Mouse (Mus musculus) cortical plate, adult 2 months (tissue): ENCODE measurements around the gene Cers1. TPM values are rescaled to one million over a fixed set of nuclear protein-coding genes. Genes with fewer than 3 reads are reported as not detected.

Experiments
- H3K27ac ChIP-seq: fragments of 200-500 bp; 2 replicates; pipeline ENCODE4 v1.5.1; 2012; ENCODE audit warnings: low read length, control low read depth, inconsistent platforms; ENCODE audit not compliant: insufficient read depth
- H3K4me1 ChIP-seq: fragments of 200-500 bp; 2 replicates; pipeline ENCODE4 v1.6.1; 2011; ENCODE audit warnings: low read length; ENCODE audit not compliant: control insufficient read depth, insufficient read depth
- H3K4me3 ChIP-seq: fragments of 200-500 bp; 2 replicates; pipeline ENCODE4 v1.5.1; 2011; ENCODE audit warnings: mild to moderate bottlenecking, low read length, control low read depth; ENCODE audit not compliant: insufficient read depth
- CTCF ChIP-seq: fragments of 200-500 bp; IDR thresholded peaks from 2 replicates; pipeline ENCODE4 v1.5.1; 2011; ENCODE audit warnings: mild to moderate bottlenecking, control low read depth, low read length; ENCODE audit not compliant: insufficient read depth; ENCODE audit errors: extremely low read depth
- POLR2A ChIP-seq: fragments of 200-500 bp; IDR thresholded peaks from 2 replicates; pipeline ENCODE4 v1.6.1; 2011; ENCODE audit warnings: mild to moderate bottlenecking, low read length, control low read depth; ENCODE audit not compliant: insufficient read depth; ENCODE audit errors: extremely low read depth
- polyA plus RNA-seq: library from polyadenylated mRNA; depleted of rRNA; stranded (reverse); fragments of >200 nt; gene quantifications from 2 replicates; pipeline ENCODE4 v1.2.3, GENCODE M21; 2012

Cers1 gene
- polyA plus RNA-seq, 1 experiment, result 84.8 TPM

GRCm38 (mm10) chr8:70331526-70331925, 16.0 kb downstream of the Cers1 start:
- TF ChIP-seq POLR2A, result no peak
- TF ChIP-seq CTCF, result no peak
- H3K27ac ChIP-seq, result peak overlapping the region; percentile 20; the same call in 1 of the 2 replicates
- no peak overlapping the region for H3K4me3 ChIP-seq
- H3K4me1 ChIP-seq, result 0 out of 2 replicates have a peak, but pooled peaks cover 2% of the 10 kb centered on the region

- Histone ChIP-seq H3K4me3 (no peak overlapping the region), H3K4me1 (0 out of 2 replicates have a peak, but pooled peaks cover 2% of the 10 kb centered on the region), H3K27ac (no peak overlapping the region)
- TF ChIP-seq CTCF, result peak; percentile 39
- TF ChIP-seq POLR2A, result peak; percentile 28; the same call in 1 of the 2 replicates
These were observed 16.7 kb downstream of the Cers1 start for GRCm38 (mm10) chr8:70332070-70332877.

GRCm38 (mm10) chr8:70332878-70333202, 17.3 kb downstream of the Cers1 start:
- 0 out of 2 replicates have a peak, but pooled peaks cover 2% of the 10 kb centered on the region for H3K4me1 ChIP-seq
- no peak overlapping the region for H3K4me3 ChIP-seq
- no peak for TF ChIP-seq CTCF
- TF ChIP-seq POLR2A, result no peak
- H3K27ac ChIP-seq, result no peak overlapping the region

- TF ChIP-seq CTCF (no peak), POLR2A (no peak)
- H3K4me1 ChIP-seq, result no peaks in the 10 kb centered on the region
- H3K27ac ChIP-seq, result no peak overlapping the region
- no peak overlapping the region for H3K4me3 ChIP-seq
These were observed 23.4 kb downstream of the Cers1 start for GRCm38 (mm10) chr8:70338931-70339330.

GRCm38 (mm10) chr8:70340659-70341058, 25.1 kb downstream of the Cers1 start:
- TF ChIP-seq POLR2A, result no peak
- no peak for TF ChIP-seq CTCF
- no peak overlapping the region for H3K27ac ChIP-seq
- no peak overlapping the region for H3K4me3 ChIP-seq
- H3K4me1 ChIP-seq, result no peaks in the 10 kb centered on the region

GRCm38 (mm10) chr8:70342007-70342406, 26.4 kb downstream of the Cers1 start:
- H3K4me3 ChIP-seq, result no peak overlapping the region
- TF ChIP-seq CTCF, result no peak
- TF ChIP-seq POLR2A, result no peak
- no peak overlapping the region for H3K27ac ChIP-seq
- no peaks in the 10 kb centered on the region for H3K4me1 ChIP-seq

- Histone ChIP-seq H3K27ac (no peak overlapping the region), H3K4me3 (no peak overlapping the region), H3K4me1 (no peaks in the 10 kb centered on the region)
- TF ChIP-seq CTCF, result no peak
- TF ChIP-seq POLR2A, result no peak
These were observed 27.5 kb downstream of the Cers1 start for GRCm38 (mm10) chr8:70343076-70343475.

GRCm38 (mm10) chr8:70343696-70344095, 28.1 kb downstream of the Cers1 start:
- H3K4me1 ChIP-seq, result no peaks in the 10 kb centered on the region
- H3K4me3 ChIP-seq, result no peak overlapping the region
- TF ChIP-seq POLR2A, result no peak
- TF ChIP-seq CTCF, result peak; percentile 64
- H3K27ac ChIP-seq, result no peak overlapping the region

GRCm38 (mm10) chr8:70344279-70344678, 28.7 kb downstream of the Cers1 start:
- Histone ChIP-seq H3K27ac (no peak overlapping the region), H3K4me1 (no peaks in the 10 kb centered on the region), H3K4me3 (no peak overlapping the region)
- no peak for TF ChIP-seq POLR2A
- TF ChIP-seq CTCF, result no peak

GRCm38 (mm10) chr8:70347443-70347842, 31.9 kb downstream of the Cers1 start:
- TF ChIP-seq POLR2A (no peak), CTCF (no peak)
- H3K4me1 ChIP-seq, result peaks cover 6% of the 10 kb centered on the region; the same call in 1 of the 2 replicates

More at GRCm38 (mm10) chr8:70347443-70347842, 31.9 kb downstream of the Cers1 start:
- H3K4me3 ChIP-seq, result no peak overlapping the region
- no peak overlapping the region for H3K27ac ChIP-seq
